Mouse (Mus musculus) bone marrow, adult 2 months (tissue): ENCODE measurements around the gene Timp3.

ENCODE experiments used
- CTCF ChIP-seq: fragments of 200-500 bp; IDR thresholded peaks from 2 replicates; pipeline ENCODE4 v1.5.1; 2011; ENCODE audit warnings: low read length, control low read depth; ENCODE audit not compliant: control insufficient read depth, insufficient read depth
- POLR2A ChIP-seq: fragments of 200-500 bp; IDR thresholded peaks from 2 replicates; pipeline ENCODE4 v1.6.1; 2011; ENCODE audit warnings: low read depth, mild to moderate bottlenecking, control low read depth, low read length, borderline replicate concordance; ENCODE audit not compliant: control insufficient read depth

- TF ChIP-seq CTCF (no peak), POLR2A (no peak)
Measured at GRCm38 (mm10) chr10:86392399-86392798, 92.2 kb downstream of the Timp3 start.
